16 mouse cellular contexts compared by ENCODE assay signal in the genomic region with DNA sequence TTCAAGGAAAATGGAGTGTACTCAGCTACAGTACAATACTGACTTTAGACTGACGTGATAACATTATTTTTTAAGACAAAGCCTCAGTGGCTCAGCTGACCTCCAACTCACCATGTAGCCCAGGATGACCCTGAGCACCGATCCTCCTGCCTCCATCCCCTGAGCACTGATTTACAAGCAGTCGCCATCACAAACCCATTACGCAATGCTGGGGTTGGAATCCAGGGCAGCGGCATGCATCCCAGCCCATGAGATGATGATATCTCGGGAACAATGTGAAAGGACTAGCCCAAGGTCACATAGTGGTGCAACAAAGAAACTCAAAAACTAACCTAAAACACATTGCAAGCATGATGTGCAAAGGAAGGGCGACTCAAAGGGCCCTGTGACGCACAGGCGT.
"Had no signal": no experiment of that assay in that cellular context is flagged by ENCODE, and none has a peak within 500 bp of the region (broad histone marks: within the 10 kb centered on the region; RNA-seq: fewer than 3 reads in every experiment).

No protein-coding gene starts in this region.

- H3K27me3 ChIP-seq: limb, embryonic 15.5 days; liver, embryonic 12.5 days; neural tube, embryonic 12.5 days had no signal

- H3K4me1 ChIP-seq: liver, embryonic 12.5 days; midbrain, embryonic 10.5 days; neural tube, embryonic 12.5 days had no signal

- H3K4me3 ChIP-seq: limb, embryonic 15.5 days; liver, embryonic 12.5 days; midbrain, embryonic 10.5 days; neural tube, embryonic 12.5 days had no signal

- H3K4me2 ChIP-seq: limb, embryonic 15.5 days; liver, embryonic 12.5 days; lung, embryonic 14.5 days; neural tube, embryonic 12.5 days had no signal

- DNase-seq: kidney, adult 11 months; kidney, adult 9 months; kidney, postnatal 14 days; layer of hippocampus, adult 9-11 months; layer of hippocampus, postnatal 36 days; lung, postnatal 10 days; lung, postnatal 4 days; midbrain, embryonic 14.5 days; right cerebral cortex, postnatal 14 days; thymus, adult 18-20 months; thymus, postnatal 14 days had no signal

- ATAC-seq: liver, embryonic 12.5 days had no signal

- H3K27ac ChIP-seq: limb, embryonic 15.5 days; liver, embryonic 12.5 days; midbrain, embryonic 10.5 days; neural tube, embryonic 12.5 days had no signal

- H3K9me3 ChIP-seq: limb, embryonic 15.5 days; liver, embryonic 12.5 days; midbrain, embryonic 10.5 days; neural tube, embryonic 12.5 days had no signal

- H3K9ac ChIP-seq: limb, embryonic 15.5 days; liver, embryonic 12.5 days; lung, embryonic 14.5 days; neural tube, embryonic 12.5 days had no signal
